Mouse (Mus musculus) heart, adult 11 months (tissue): ENCODE data around the gene Ankrd53.
"Not testable (repeated sequence)": the region's sequence is repeated elsewhere in the genome, so short reads cannot be mapped to it uniquely, and the experiment has no call there.

Source experiments
- DNase-seq: peaks from one replicate; pipeline ENCODE4 v3.0.0; 2022

The Ankrd53 gene

DNA sequence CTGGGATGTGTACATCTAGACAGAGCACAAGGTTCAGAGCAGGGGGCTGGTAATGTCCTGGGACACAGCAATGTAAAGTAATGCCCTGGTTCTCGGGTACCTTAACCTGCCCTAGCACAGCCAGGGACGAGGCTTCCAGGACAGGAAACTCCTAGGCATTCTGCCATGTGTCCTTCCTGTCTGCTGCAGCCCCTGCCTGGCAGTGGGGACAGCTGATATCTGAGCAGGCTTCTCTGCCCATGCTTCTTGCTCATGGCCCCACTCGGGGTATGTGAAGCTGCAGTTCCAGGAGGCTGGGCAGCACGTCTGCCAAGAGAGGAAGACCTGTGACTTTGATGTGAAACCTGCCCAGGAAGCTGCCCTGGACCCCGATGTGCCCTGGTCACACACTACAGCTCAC, 6.0 kb downstream of the Ankrd53 start:
- DNase-seq = peak; percentile 95

DNA sequence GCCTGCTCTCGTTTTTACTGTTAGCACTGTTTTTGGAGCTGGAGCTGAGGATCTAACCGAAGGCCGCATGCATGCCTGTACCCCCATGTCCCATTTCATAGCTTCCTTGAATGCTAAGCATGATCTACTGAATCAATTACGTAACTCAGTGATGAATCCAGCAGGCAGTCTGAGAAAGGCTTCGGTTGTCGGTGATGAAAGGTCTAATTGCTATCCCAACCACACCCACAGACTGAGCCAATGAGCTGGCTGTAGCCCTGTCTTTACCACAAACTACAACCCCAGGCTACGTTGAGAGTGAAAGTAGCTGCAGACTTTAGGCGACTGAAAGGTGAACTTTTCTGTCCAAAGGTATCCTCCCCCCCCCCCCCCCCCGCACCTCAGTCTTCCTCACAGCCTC, 11.7 kb downstream of the Ankrd53 start:
- peak; percentile 86 for DNase-seq

DNA sequence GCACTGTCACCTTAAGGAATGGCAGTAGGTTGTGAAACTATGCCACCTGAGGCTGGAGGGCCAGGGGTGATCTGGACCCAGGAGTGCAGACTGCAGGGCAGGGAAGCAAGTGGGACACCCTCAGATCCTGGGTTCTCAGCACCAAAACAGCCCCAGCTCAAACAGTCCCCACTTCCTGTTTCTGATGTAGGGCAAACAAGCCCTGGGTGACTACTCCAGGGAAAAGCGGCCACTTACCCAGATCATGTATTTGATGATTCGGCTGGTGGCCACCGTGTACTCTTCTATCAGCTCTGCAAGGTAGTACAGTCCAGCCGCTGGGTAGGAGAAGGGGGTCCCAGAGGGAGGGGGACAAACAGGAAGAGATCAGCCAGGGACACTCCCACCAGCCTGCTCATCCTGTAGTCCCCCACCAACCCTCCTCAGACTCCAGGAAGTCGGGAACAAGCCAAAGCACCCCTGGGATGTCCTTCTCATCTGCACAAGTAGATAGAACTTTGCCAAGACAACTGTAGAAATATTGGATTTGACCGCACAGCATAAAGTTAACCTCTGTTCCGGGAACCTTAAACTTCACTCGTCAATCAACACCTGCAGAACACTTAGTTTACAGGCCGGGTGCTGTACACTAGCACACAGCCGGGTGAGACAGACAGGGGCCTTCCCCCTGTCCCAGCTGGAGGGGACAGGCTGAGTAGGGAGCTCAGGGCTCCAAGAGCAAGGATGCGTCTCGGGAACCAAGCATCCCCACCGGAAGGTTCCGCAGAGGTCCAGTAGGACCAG, 12.5 kb downstream of the Ankrd53 start:
- peak; percentile 94 for DNase-seq

DNA sequence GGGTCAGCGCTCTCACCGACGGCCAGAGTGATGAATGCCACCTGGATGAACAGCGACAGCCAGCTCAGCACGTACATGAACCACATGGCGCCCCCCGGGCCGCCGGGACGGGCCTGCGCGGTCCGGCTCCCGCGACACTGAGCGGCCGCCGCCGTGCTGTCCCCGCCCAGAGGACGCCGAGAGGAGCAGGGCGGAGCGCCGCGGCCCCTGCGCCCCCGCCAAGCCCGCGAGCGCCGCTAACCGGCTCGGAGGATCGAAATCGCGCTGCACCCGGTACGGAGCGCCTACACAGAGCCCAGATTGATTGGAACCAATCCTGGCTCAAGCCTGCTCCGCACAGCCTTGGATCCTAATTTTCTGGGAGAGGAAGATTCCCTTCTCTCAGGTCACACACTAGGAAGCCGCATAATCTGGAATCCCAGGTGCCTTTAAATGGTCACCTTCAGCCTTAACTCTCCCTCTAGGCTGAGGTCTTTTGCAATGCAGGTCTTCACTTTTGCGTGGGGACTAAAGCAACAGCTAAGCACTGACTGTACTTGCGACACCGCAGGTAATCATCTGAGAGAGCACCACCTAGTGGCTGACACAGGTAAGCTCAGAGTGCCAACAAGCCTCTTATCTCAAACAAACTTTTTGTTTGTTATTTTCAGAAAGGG, 13.3 kb downstream of the Ankrd53 start, which contains the start of gene Tex261:
Tex261 (minus strand) TSS at position 176 of the 656 bp plus-strand sequence.
- peak; percentile 99 for DNase-seq

DNA sequence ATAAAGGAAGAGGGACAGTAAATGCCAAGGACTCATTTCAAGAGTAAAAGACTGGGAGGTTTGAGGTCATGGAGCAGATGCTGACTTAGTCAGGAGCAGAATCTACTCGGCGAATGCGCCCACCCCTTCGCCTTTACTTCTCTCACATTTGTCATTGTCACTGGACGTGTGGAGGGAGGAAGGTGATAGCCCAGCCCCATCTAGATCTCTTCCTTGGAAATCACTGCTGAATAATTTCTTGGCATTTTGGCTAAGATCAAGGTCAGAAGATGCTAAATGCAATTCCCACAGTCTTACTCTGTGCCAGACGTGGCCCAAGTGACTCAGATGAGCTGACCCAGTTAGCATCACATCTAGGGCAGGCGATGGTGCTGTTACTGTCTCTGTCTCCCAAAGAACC, 15.9 kb downstream of the Ankrd53 start:
- DNase-seq = no peak

DNA sequence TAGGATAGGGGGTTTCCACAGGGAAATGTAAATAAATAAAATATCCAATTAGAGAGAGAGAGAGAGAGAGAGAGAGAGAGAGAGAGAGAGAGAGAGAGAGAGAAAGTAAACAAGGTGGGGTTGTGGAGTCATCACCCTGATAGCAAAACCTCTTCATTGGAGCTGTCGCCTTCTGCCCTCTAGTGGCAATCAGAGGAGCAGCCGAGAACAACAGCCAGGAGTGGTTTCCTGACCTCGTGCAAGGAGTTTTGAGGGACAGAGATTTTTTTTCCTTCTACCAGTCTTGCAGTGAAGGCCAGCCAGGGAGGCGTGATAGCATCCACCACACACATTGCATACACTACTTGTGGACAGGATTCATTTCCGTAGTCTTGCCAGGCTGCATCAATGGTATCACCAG, 16.6 kb downstream of the Ankrd53 start:
- DNase-seq = peak; percentile 93

DNA sequence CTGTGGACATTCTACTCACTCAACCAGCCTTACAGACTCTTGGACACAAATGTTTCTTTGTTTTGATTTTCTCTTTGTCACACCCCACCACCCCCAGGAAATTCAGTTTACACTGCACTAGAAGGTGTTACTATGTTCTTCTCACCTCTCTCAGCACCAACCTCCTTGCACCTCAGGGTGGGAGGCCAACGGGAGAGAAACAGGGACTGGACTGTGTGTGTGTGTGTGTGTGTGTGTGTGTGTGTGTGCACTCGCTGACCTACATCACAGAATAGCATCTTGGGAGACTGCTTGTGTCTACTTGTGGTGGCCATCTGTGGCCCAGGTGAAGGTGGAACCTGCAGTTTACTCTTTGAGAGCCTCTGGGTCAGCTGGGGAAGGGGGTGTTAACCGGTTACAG, 24.0 kb downstream of the Ankrd53 start:
- no peak for DNase-seq

DNA sequence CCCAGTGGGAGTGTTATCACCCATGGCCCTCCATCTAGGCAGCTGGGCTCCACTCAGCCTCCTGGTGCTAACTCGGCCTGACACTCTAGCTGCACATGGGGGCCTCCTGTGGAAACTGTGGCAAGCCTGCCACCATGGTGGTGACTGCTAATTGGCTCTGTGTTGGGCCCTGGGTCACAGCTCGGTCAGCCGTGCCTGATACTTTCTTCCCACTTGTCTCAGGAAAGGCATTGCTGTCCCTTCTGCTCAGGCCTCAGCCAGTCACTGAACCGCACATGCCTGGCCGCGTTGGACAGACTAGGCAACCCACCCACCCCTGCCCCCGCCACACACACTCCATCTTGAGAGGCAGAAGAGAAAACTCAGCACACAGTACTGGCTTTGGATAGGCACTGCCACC, 26.1 kb downstream of the Ankrd53 start:
- no peak for DNase-seq

DNA sequence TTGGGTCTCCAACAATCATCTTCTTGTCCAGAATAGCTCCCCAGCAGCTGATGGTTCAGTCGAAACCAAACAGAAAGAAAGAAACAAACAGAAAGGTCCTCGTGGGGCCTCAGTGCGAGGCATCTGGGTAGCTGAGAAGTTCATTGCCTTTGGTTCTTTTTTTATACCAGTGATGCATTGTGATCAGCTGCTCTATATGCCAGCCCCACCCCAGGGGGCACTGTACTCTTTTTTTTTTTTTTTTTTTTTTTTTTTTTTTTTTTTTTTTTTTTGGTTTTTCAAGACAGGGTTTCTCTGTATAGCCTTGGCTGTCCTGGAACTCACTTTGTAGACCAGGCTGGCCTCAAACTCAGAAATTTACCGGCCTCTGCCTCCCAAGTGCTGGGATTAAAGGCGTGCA, 28.1 kb downstream of the Ankrd53 start:
- DNase-seq = not testable (repeated sequence)

DNA sequence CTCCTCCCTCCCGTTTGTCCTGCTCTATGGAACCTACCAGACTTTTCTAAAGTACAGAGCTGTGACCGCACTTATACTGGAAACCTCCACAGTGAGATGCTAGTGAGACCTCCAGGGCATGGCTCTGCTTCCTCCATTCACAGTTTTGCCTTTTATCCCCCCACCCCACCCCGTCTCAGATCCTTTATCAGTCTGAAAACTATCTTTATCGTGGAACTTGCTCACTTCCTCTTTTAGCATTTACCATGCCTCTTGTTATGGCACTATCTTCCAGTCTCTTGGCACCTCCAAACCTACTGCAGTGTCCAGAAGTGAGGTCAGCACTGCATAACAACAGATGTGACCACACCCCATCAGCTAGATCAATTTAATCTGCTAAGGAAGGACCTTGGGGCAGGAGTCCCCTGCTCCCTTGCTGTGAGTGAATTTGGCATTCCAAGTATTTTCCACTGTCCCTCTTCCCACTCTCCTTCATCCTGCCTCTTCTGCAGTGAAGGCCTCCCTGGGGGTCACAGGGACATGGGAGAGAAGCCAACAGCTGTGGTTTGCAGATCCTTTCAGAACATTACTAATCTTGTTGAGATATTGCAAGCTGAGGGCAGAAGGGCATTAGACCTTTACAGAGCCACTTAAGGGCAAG, 28.9 kb downstream of the Ankrd53 start:
- peak; percentile 88 for DNase-seq

DNA sequence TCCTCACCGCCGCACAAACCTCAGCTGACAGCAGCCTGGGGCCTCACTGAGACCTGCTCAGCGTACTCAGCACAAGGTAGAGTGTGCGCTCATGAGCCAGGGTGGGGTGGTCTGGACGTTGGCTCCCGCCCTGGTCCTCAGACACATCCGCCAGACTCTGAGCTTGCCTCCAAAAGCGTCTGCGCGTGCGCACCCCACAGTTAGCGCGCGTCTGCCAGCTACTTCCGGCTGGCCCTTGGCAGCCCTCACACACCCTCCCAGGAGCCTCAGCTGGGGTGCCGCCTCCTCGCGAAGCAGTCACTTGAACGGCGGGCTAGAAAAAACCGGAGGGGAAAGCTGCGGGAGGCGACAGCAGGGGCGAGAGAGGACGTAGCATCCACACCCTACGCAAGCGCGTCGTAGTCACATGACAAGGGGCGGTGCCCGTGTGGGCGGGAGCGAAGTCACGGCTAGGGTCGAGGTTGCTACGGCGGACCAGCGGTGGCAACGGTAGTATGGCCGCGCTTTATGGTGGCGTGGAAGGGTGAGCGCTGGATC, 32.4 kb downstream of the Ankrd53 start, which contains the start of gene Nagk:
Nagk (plus strand) TSS at position 223 of the 537 bp plus-strand sequence.
- DNase-seq = peak; percentile 100

DNA sequence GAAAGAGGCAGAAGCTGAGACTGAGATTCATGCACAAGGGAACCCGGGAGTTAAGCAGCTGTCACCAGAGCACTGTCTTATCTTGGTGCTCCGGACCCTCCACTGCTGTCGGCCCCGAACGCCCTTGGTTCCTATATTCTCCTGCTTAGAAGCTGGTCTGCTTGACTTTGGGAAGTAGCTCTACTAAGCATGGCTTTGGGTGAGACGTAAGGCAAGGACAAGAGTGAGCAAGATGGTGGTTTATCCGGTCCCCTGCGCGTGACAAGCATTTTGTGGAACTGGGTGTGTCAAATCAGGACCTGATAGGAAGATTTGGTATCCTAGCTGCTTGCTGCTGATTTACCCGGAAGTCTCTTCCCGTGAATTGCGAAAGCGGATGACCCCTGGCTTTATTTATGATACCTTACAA, 33.1 kb downstream of the Ankrd53 start:
- DNase-seq = peak; percentile 95

DNA sequence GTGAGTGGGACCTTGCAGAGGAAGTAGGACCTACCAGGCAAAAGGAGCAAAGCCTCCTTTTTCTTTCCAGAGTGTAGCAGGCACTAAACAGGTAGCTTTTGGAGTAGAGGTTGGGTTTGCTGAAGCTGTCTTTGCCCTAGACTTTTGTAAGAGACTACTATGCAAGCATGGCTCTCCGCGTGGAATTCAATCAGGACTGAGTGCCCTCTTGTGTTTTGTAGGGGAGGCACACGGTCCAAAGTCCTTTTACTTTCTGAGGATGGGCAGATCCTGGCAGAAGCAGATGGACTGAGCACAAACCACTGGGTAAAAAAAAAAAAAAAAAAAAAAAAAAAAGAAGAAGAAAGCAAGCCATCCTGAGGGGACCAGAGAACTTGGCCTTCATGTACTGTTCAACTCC, 34.2 kb downstream of the Ankrd53 start:
- no peak for DNase-seq

DNA sequence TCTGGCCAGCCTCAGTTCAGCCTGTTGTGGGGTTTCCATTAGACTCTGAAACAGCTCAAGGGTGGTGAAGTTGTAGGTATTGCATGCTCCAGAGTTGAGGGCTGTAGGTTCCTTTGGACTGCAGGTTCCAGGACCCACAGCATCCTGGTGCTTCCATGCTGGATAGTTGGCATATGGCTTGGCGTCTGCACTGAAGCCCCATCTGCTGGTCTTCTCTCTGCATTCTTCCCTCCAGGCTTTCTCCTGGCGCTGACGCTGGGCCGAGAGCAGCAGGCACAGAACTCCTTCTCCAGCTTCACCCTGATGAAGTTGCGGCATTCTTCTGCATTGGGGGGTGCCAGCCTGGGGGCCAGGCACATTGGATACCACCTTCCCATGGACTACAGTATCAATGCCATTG, 39.6 kb downstream of the Ankrd53 start:
- DNase-seq = no peak

DNA sequence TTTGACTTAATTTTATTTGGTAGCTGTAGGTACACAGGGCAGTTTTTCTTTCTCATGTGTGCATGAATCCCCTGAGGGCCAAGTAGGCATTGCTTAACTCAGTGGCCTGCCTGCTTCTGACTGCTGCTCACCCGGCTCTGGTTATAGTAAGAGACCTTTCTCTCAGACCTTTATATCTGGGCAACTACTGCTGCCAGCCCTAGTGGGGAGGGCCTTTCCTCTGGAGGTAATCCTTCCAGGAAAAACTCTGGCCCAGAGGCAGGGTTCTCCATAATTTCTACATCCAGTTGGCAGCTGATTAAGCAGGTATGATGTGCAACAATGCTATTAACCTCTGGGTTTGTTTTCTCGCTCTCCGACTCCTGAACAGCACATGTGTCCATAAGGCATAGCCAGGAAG, 40.4 kb downstream of the Ankrd53 start:
- no peak for DNase-seq

DNA sequence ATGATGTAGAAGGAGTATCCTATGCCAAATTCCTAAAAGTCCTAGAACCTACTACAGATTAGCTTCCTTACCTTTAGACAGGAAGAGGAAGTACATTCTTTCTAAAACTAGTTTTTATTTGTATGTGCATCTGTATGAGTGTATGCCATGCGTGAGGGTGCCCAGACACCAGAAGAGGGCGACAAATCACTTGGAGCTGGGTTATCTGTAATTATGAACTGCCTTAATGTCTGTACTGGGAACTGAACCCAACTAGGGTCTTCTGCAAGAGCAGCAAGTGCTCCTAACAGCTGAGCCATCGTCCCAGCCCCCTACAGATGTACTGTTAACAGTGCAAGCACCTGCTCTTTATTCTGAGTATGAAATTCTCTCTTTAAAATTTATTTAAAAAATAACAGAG, 53.4 kb downstream of the Ankrd53 start:
- DNase-seq = peak; percentile 54
